Mouse (Mus musculus): ENCODE data around the gene Col5a2. TPM values are rescaled to one million over a fixed set of nuclear protein-coding genes. Genes with fewer than 3 reads are reported as not detected.
"Not testable (repeated sequence)": the region's sequence is repeated elsewhere in the genome, so short reads cannot be mapped to it uniquely, and the experiment has no call there.

Gene Col5a2
- polyA plus RNA-seq, 1 experiment from 2014 or later = 51.8 TPM

DNA sequence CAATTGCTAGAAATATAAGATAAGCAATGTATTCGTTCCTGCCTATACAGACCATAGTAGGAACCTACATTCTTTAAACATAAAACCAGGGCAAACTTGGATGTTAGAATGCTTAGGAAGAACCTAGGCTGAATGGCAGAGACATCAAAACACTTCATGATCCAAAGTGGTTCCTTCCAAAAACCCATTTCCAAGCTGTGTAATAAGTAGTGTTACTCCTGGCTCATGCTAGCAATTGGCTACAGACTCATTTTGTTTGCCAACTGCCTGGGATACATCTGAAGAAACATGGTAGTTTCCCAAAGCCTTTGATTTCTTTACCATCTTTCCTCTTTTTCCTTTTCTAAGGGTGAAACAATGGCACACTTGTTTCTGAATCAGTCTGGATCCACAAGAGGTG, 47.3 kb downstream of the Col5a2 start:
- Histone ChIP-seq H3K36me3 (ENCODE audit: insufficient read depth, low read length) (no peaks in the 10 kb centered on the region), H3K9ac (replicated peaks; ENCODE audit: low read depth) (no peak overlapping the region), H3K4me2 (replicated peaks; ENCODE audit: low read depth, low read length) (no peak overlapping the region), H3K27ac (ENCODE audit: low read length) (no peak overlapping the region), H3K27me3 (replicated peaks; ENCODE audit: insufficient read depth, low read length) (no peaks in the 10 kb centered on the region), H3K4me1 (ENCODE audit: insufficient read depth, low read depth, low read length) (no peaks in the 10 kb centered on the region), H3K4me3 (ENCODE audit: low read depth, low read length) (no peak overlapping the region), H3K9me3 (ENCODE audit: low read length) (no peaks in the 10 kb centered on the region)
- WGBS = 85% methylated on average over 1 of the region's 1 CpGs
- TF ChIP-seq CTCF (IDR thresholded peaks at IDR 0.05) (no peak), EP300 (IDR thresholded peaks at IDR 0.05) (no peak)
- no peak for ATAC-seq
- DNase-seq (ENCODE audit: low spot score) = no peak

DNA sequence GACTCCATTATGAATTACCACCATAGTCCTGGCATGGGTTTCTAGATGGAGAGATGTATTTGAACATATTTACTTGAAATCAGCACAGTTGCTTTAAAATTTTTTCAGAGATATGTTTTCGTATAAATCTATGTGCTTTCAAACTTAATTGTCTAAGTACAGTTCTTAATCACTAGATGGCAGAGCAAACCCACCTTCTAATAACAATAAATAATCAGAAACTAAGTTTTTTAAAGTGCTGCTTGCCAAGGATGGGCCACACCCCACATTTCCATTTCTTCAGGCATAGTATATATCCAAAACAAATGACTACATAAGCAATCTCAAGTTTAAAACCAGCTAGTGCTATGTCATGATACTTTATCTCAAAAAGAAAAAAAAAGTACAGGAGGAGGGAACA, 54.2 kb downstream of the Col5a2 start:
- Histone ChIP-seq H3K36me3 (ENCODE audit: insufficient read depth, low read length) (no peaks in the 10 kb centered on the region), H3K27ac (ENCODE audit: low read length) (no peak overlapping the region), H3K4me1 (ENCODE audit: insufficient read depth, low read depth, low read length) (no peaks in the 10 kb centered on the region), H3K9ac (replicated peaks; ENCODE audit: low read depth) (no peak overlapping the region), H3K27me3 (replicated peaks; ENCODE audit: insufficient read depth, low read length) (no peaks in the 10 kb centered on the region), H3K4me3 (ENCODE audit: low read depth, low read length) (no peak overlapping the region), H3K9me3 (ENCODE audit: low read length) (no peaks in the 10 kb centered on the region), H3K4me2 (replicated peaks; ENCODE audit: low read depth, low read length) (no peak overlapping the region)
- DNase-seq (ENCODE audit: low spot score) (peak; percentile 22), ATAC-seq (no peak)
- no peak for TF ChIP-seq EP300 (IDR thresholded peaks at IDR 0.05)
- 0 out of 2 replicates have a peak, but pooled peaks have one; percentile 12 for TF ChIP-seq CTCF (IDR thresholded peaks at IDR 0.05)
- 67% methylated on average over 1 of the region's 1 CpGs for WGBS

DNA sequence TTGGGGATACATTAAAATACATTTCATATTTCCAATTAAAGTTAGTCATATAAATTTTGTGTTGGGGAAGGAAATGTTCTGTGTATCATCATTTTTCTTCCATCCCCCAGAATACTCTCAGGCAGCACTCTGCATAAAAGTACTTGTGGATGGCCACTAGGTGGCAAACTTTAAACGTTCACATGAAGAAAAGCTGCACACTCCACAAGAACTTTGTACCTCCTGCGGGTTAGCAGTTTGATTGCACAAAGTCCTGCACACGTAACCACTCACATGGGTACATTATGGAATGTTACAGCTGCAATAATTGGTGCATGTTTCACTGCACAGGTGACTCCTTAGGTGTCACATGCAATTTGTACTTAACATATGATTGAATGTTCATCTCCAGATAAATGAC, 71.2 kb downstream of the Col5a2 start:
- DNase-seq (ENCODE audit: low spot score) = peak; percentile 89
- H3K36me3 ChIP-seq (ENCODE audit: insufficient read depth, low read length) = no peaks in the 10 kb centered on the region
- TF ChIP-seq CTCF (IDR thresholded peaks at IDR 0.05) (peak; percentile 83), EP300 (IDR thresholded peaks at IDR 0.05) (no peak)
- no peak overlapping the region for H3K27ac ChIP-seq (ENCODE audit: low read length)
- no peak overlapping the region for H3K9ac ChIP-seq (replicated peaks; ENCODE audit: low read depth)
- H3K4me2 ChIP-seq (replicated peaks; ENCODE audit: low read depth, low read length) = no peak overlapping the region
- peak; percentile 50; the same call in 1 of the 2 replicates for ATAC-seq
- H3K27me3 ChIP-seq (replicated peaks; ENCODE audit: insufficient read depth, low read length) = no peaks in the 10 kb centered on the region
- H3K4me3 ChIP-seq (ENCODE audit: low read depth, low read length) = no peak overlapping the region
- WGBS = 13% methylated on average over 3 of the region's 3 CpGs
- H3K4me1 ChIP-seq (ENCODE audit: insufficient read depth, low read depth, low read length) = no peaks in the 10 kb centered on the region
- H3K9me3 ChIP-seq (ENCODE audit: low read length) = no peaks in the 10 kb centered on the region

DNA sequence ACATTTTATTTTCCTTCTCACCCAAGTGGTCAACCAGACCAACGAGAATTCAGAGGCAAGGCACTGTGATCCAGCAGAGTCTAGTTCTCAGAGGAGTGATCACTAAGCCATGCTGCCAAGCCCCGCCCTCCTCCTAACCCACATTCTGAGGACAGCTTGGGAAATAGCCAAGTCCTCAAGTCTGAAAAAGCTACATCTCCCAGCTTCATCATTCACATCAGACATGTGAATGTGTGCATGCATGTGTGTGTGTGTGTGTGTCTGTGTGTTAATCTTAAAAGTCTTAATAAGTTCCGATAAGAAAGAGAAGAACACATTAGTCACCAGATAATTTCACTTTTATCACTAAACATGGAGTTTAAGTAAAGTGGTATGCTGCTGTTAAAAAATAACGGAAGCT, 72.6 kb downstream of the Col5a2 start:
- ATAC-seq = no peak
- Histone ChIP-seq H3K4me1 (ENCODE audit: insufficient read depth, low read depth, low read length) (no peaks in the 10 kb centered on the region), H3K4me2 (replicated peaks; ENCODE audit: low read depth, low read length) (no peak overlapping the region), H3K9ac (replicated peaks; ENCODE audit: low read depth) (no peak overlapping the region), H3K36me3 (ENCODE audit: insufficient read depth, low read length) (no peaks in the 10 kb centered on the region), H3K27me3 (replicated peaks; ENCODE audit: insufficient read depth, low read length) (no peaks in the 10 kb centered on the region), H3K27ac (ENCODE audit: low read length) (no peak overlapping the region), H3K4me3 (ENCODE audit: low read depth, low read length) (no peak overlapping the region), H3K9me3 (ENCODE audit: low read length) (no peaks in the 10 kb centered on the region)
- no peak for TF ChIP-seq CTCF (IDR thresholded peaks at IDR 0.05)
- TF ChIP-seq EP300 (IDR thresholded peaks at IDR 0.05) = no peak
- DNase-seq (ENCODE audit: low spot score) = peak; percentile 36
- 64% methylated on average over 4 of the region's 4 CpGs for WGBS

DNA sequence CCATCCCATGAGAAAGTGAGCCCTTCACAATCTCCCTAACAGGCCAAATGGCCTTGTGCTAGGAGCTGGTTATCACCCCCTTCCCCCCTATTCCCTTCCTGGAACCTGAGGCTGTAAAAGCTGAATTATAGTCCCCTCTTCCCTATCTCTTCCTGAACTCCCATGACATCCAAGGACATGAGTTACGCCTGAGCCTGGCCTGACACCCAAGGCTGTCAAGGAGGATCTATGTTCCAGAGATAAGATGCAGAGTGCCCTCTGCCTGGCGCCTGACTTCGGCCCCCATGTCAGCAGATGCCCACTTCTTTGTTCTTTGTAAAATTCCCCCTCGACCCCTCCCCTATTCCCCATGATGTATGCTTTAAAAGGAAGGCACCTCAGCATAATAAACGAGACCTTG, 73.9 kb downstream of the Col5a2 start:
- WGBS = 78% methylated on average over 5 of the region's 5 CpGs
- not testable (repeated sequence) for H3K27ac ChIP-seq (ENCODE audit: low read length); H3K27me3 ChIP-seq (replicated peaks; ENCODE audit: insufficient read depth, low read length); ATAC-seq; DNase-seq (ENCODE audit: low spot score); H3K4me1 ChIP-seq (ENCODE audit: insufficient read depth, low read depth, low read length); H3K9ac ChIP-seq (replicated peaks; ENCODE audit: low read depth); H3K4me2 ChIP-seq (replicated peaks; ENCODE audit: low read depth, low read length); H3K9me3 ChIP-seq (ENCODE audit: low read length); H3K4me3 ChIP-seq (ENCODE audit: low read depth, low read length); H3K36me3 ChIP-seq (ENCODE audit: insufficient read depth, low read length)

DNA sequence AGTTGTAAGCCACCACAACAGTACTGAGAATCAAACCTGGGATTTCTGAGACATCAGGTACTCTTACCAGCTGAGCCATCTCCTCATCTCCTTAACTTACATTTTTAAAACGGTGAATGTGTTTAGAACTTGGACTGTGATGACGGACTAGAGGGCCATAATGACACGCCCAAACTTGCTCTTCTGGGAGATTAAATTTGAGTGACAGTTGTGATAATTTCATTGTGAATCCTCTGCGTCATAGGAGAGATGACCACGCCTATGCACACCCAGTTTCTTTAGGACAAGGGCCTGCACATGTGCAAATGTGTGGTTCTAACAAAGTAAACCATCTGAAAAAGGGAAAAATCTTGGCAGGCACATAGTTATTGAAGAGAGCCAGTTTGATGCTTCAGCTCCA, 79.2 kb downstream of the Col5a2 start:
- Histone ChIP-seq H3K4me3 (ENCODE audit: low read depth, low read length) (no peak overlapping the region), H3K27ac (ENCODE audit: low read length) (no peak overlapping the region), H3K36me3 (ENCODE audit: insufficient read depth, low read length) (no peaks in the 10 kb centered on the region), H3K27me3 (replicated peaks; ENCODE audit: insufficient read depth, low read length) (no peaks in the 10 kb centered on the region), H3K9me3 (ENCODE audit: low read length) (no peaks in the 10 kb centered on the region), H3K4me1 (ENCODE audit: insufficient read depth, low read depth, low read length) (no peaks in the 10 kb centered on the region), H3K4me2 (replicated peaks; ENCODE audit: low read depth, low read length) (no peak overlapping the region), H3K9ac (replicated peaks; ENCODE audit: low read depth) (no peak overlapping the region)
- TF ChIP-seq EP300 (IDR thresholded peaks at IDR 0.05) (no peak), CTCF (IDR thresholded peaks at IDR 0.05) (no peak)
- ATAC-seq = no peak
- 69% methylated on average over 5 of the region's 5 CpGs for WGBS
- DNase-seq (ENCODE audit: low spot score) = no peak

DNA sequence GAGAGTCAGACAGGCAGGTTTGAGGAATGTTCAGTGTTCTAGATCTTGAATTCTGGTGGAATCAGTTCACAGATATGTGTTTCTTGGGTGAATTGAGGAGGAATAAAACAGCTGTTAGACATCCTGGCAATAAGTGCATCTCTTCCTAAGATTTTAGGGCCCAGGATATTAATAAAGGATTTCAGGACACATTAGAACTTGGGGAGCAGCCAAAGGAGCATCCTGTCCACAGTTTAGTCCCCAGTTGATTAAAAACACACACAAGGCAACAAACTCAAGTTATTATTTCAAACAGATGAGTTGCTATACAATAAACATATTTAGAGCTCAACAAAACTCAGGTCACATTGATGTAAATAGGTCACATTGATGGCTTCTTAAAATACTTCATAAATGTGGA, 82.5 kb downstream of the Col5a2 start:
- Histone ChIP-seq H3K9ac (replicated peaks; ENCODE audit: low read depth) (no peak overlapping the region), H3K36me3 (ENCODE audit: insufficient read depth, low read length) (no peaks in the 10 kb centered on the region), H3K27ac (ENCODE audit: low read length) (no peak overlapping the region), H3K9me3 (ENCODE audit: low read length) (no peaks in the 10 kb centered on the region), H3K4me1 (ENCODE audit: insufficient read depth, low read depth, low read length) (no peaks in the 10 kb centered on the region), H3K4me3 (ENCODE audit: low read depth, low read length) (no peak overlapping the region), H3K4me2 (replicated peaks; ENCODE audit: low read depth, low read length) (no peak overlapping the region), H3K27me3 (replicated peaks; ENCODE audit: insufficient read depth, low read length) (no peaks in the 10 kb centered on the region)
- ATAC-seq = no peak
- TF ChIP-seq CTCF (IDR thresholded peaks at IDR 0.05) (no peak), EP300 (IDR thresholded peaks at IDR 0.05) (no peak)
- DNase-seq (ENCODE audit: low spot score) = peak; percentile 7

Measured in lung, postnatal 0 days (tissue).